Mouse (Mus musculus): Measurements from ENCODE around the gene Rock2. TPM values are rescaled to one million over a fixed set of nuclear protein-coding genes. Genes with fewer than 3 reads are reported as not detected.

Gene Rock2
- polyA plus RNA-seq, 1 experiment = 3.1 TPM

- TF ChIP-seq CTCF (IDR thresholded peaks at IDR 0.05; ENCODE audit: extremely low read depth, insufficient read depth, insufficient read length, insufficient replicate concordance) = no peak
- TF ChIP-seq POLR2A (IDR thresholded peaks at IDR 0.05; ENCODE audit: low read depth, low read length) = no peak
- DNase-seq (ENCODE audit: low read depth in 1 of 2, low spot score in 2 of 2) = peak in 1 of 2 experiments; percentile 24
- Histone ChIP-seq H3K36me3 (ENCODE audit: control insufficient read depth, insufficient read depth, low read length) (no peaks in the 10 kb centered on the region), H3K27me3 (ENCODE audit: control insufficient read depth, insufficient read depth, low read length) (no peaks in the 10 kb centered on the region), H3K4me3 (ENCODE audit: extremely low read depth, insufficient read depth, insufficient read length) (no peak overlapping the region), H3K4me1 (ENCODE audit: control insufficient read depth, insufficient read depth, insufficient read length) (peaks cover 8% of the 10 kb centered on the region; the same call in 1 of the 2 replicates), H3K27ac (ENCODE audit: insufficient read depth, low read length) (peak overlapping the region; percentile 64)
- 41% methylated on average over 8 of the region's 8 CpGs for WGBS
These were observed 24.2 kb upstream of the Rock2 start for GRCm38 (mm10) chr12:16870405-16871068.

GRCm38 (mm10) chr12:16872006-16872405 lies 22.7 kb upstream of the Rock2 start:
- DNase-seq (ENCODE audit: low read depth in 1 of 2, low spot score in 2 of 2) = no peak
- no peak overlapping the region for H3K27ac ChIP-seq (ENCODE audit: insufficient read depth, low read length)
- no peaks in the 10 kb centered on the region for H3K27me3 ChIP-seq (ENCODE audit: control insufficient read depth, insufficient read depth, low read length)
- WGBS = 93% methylated on average over 1 of the region's 1 CpGs
- TF ChIP-seq POLR2A (IDR thresholded peaks at IDR 0.05; ENCODE audit: low read depth, low read length) (no peak), CTCF (IDR thresholded peaks at IDR 0.05; ENCODE audit: extremely low read depth, insufficient read depth, insufficient read length, insufficient replicate concordance) (no peak)
- H3K4me1 ChIP-seq (ENCODE audit: control insufficient read depth, insufficient read depth, insufficient read length) = peaks cover 8% of the 10 kb centered on the region; the same call in 1 of the 2 replicates
- no peak overlapping the region for H3K4me3 ChIP-seq (ENCODE audit: extremely low read depth, insufficient read depth, insufficient read length)
- no peaks in the 10 kb centered on the region for H3K36me3 ChIP-seq (ENCODE audit: control insufficient read depth, insufficient read depth, low read length)

GRCm38 (mm10) chr12:16872926-16873464 lies 21.7 kb upstream of the Rock2 start:
- DNase-seq (ENCODE audit: low read depth in 1 of 2, low spot score in 2 of 2) = no peak
- Histone ChIP-seq H3K27me3 (ENCODE audit: control insufficient read depth, insufficient read depth, low read length) (no peaks in the 10 kb centered on the region), H3K36me3 (ENCODE audit: control insufficient read depth, insufficient read depth, low read length) (no peaks in the 10 kb centered on the region), H3K27ac (ENCODE audit: insufficient read depth, low read length) (no peak overlapping the region), H3K4me1 (ENCODE audit: control insufficient read depth, insufficient read depth, insufficient read length) (peaks cover 8% of the 10 kb centered on the region; the same call in 1 of the 2 replicates), H3K4me3 (ENCODE audit: extremely low read depth, insufficient read depth, insufficient read length) (no peak overlapping the region)
- WGBS = 76% methylated on average over 7 of the region's 7 CpGs
- no peak for TF ChIP-seq POLR2A (IDR thresholded peaks at IDR 0.05; ENCODE audit: low read depth, low read length)
- no peak for TF ChIP-seq CTCF (IDR thresholded peaks at IDR 0.05; ENCODE audit: extremely low read depth, insufficient read depth, insufficient read length, insufficient replicate concordance)

- Histone ChIP-seq H3K27me3 (ENCODE audit: control insufficient read depth, insufficient read depth, low read length) (no peaks in the 10 kb centered on the region), H3K4me3 (ENCODE audit: extremely low read depth, insufficient read depth, insufficient read length) (no peak overlapping the region), H3K36me3 (ENCODE audit: control insufficient read depth, insufficient read depth, low read length) (no peaks in the 10 kb centered on the region), H3K27ac (ENCODE audit: insufficient read depth, low read length) (no peak overlapping the region), H3K4me1 (ENCODE audit: control insufficient read depth, insufficient read depth, insufficient read length) (peaks cover 8% of the 10 kb centered on the region; the same call in 1 of the 2 replicates)
- no peak for TF ChIP-seq CTCF (IDR thresholded peaks at IDR 0.05; ENCODE audit: extremely low read depth, insufficient read depth, insufficient read length, insufficient replicate concordance)
- TF ChIP-seq POLR2A (IDR thresholded peaks at IDR 0.05; ENCODE audit: low read depth, low read length) = no peak
- 86% methylated on average over 7 of the region's 7 CpGs for WGBS
- no peak for DNase-seq (ENCODE audit: low read depth in 1 of 2, low spot score in 2 of 2)
These were observed 21.1 kb upstream of the Rock2 start for GRCm38 (mm10) chr12:16873549-16873948.

- Histone ChIP-seq H3K36me3 (ENCODE audit: control insufficient read depth, insufficient read depth, low read length) (no peaks in the 10 kb centered on the region), H3K27ac (ENCODE audit: insufficient read depth, low read length) (no peak overlapping the region), H3K4me3 (ENCODE audit: extremely low read depth, insufficient read depth, insufficient read length) (no peak overlapping the region), H3K27me3 (ENCODE audit: control insufficient read depth, insufficient read depth, low read length) (no peaks in the 10 kb centered on the region), H3K4me1 (ENCODE audit: control insufficient read depth, insufficient read depth, insufficient read length) (peaks cover 8% of the 10 kb centered on the region; the same call in 1 of the 2 replicates)
- no peak for TF ChIP-seq POLR2A (IDR thresholded peaks at IDR 0.05; ENCODE audit: low read depth, low read length)
- no peak for TF ChIP-seq CTCF (IDR thresholded peaks at IDR 0.05; ENCODE audit: extremely low read depth, insufficient read depth, insufficient read length, insufficient replicate concordance)
- no peak for DNase-seq (ENCODE audit: low read depth in 1 of 2, low spot score in 2 of 2)
- 64% methylated on average over 2 of the region's 2 CpGs for WGBS
These were observed 20.6 kb upstream of the Rock2 start for GRCm38 (mm10) chr12:16874086-16874485.

- no peak overlapping the region for H3K4me3 ChIP-seq (ENCODE audit: extremely low read depth, insufficient read depth, insufficient read length)
- H3K27ac ChIP-seq (ENCODE audit: insufficient read depth, low read length) = no peak overlapping the region
- no peaks in the 10 kb centered on the region for H3K27me3 ChIP-seq (ENCODE audit: control insufficient read depth, insufficient read depth, low read length)
- H3K36me3 ChIP-seq (ENCODE audit: control insufficient read depth, insufficient read depth, low read length) = no peaks in the 10 kb centered on the region
- WGBS = 21% methylated on average over 4 of the region's 4 CpGs
- no peak for DNase-seq (ENCODE audit: low read depth in 1 of 2, low spot score in 2 of 2)
- peaks cover 5% of the 10 kb centered on the region; the same call in 1 of the 2 replicates for H3K4me1 ChIP-seq (ENCODE audit: control insufficient read depth, insufficient read depth, insufficient read length)
- TF ChIP-seq POLR2A (IDR thresholded peaks at IDR 0.05; ENCODE audit: low read depth, low read length) = no peak
- no peak for TF ChIP-seq CTCF (IDR thresholded peaks at IDR 0.05; ENCODE audit: extremely low read depth, insufficient read depth, insufficient read length, insufficient replicate concordance)
These were observed 19.4 kb upstream of the Rock2 start for GRCm38 (mm10) chr12:16875269-16875668.

- H3K27ac ChIP-seq (ENCODE audit: insufficient read depth, low read length) = no peak overlapping the region
- 31% methylated on average over 7 of the region's 7 CpGs for WGBS
- TF ChIP-seq POLR2A (IDR thresholded peaks at IDR 0.05; ENCODE audit: low read depth, low read length) = no peak
- no peak for TF ChIP-seq CTCF (IDR thresholded peaks at IDR 0.05; ENCODE audit: extremely low read depth, insufficient read depth, insufficient read length, insufficient replicate concordance)
- no peaks in the 10 kb centered on the region for H3K36me3 ChIP-seq (ENCODE audit: control insufficient read depth, insufficient read depth, low read length)
- H3K4me1 ChIP-seq (ENCODE audit: control insufficient read depth, insufficient read depth, insufficient read length) = peaks cover 2% of the 10 kb centered on the region; the same call in 1 of the 2 replicates
- no peak overlapping the region for H3K4me3 ChIP-seq (ENCODE audit: extremely low read depth, insufficient read depth, insufficient read length)
- no peaks in the 10 kb centered on the region for H3K27me3 ChIP-seq (ENCODE audit: control insufficient read depth, insufficient read depth, low read length)
- DNase-seq (ENCODE audit: low read depth in 1 of 2, low spot score in 2 of 2) = no peak
These were observed 19.0 kb upstream of the Rock2 start for GRCm38 (mm10) chr12:16875678-16876077.
